ENCODE assay signal across 9 mouse cellular contexts in genomic region chr11:83418566-83418965, GRCm38 (mm10). TPM values are rescaled to one million over a fixed set of nuclear protein-coding genes. Genes with fewer than 3 reads are reported as not detected.
DNase-seq lines count a peak whose midpoint lies in the region; ATAC-seq lines count a peak whose summit lies in the region.
"Had no signal": no experiment of that assay in that cellular context is flagged by ENCODE, and none has a peak within 500 bp of the region (broad histone marks: within the 10 kb centered on the region; RNA-seq: fewer than 3 reads in every experiment).

No protein-coding gene starts in this region.

- H3K4me3 ChIP-seq in heart, embryonic 15.5 days = no peak overlapping the region
- H3K4me3 ChIP-seq in hindbrain, embryonic 12.5 days = peak overlapping the region; percentile 16; the same call in 1 of the 2 replicates
- no peak overlapping the region for H3K4me3 ChIP-seq in liver, embryonic 12.5 days

- no peak overlapping the region for H3K9ac ChIP-seq in heart, embryonic 15.5 days
- H3K9ac ChIP-seq in hindbrain, embryonic 12.5 days = 0 out of 2 replicates have a peak overlapping the region, but pooled peaks have one; percentile 8
- H3K9ac ChIP-seq in liver, embryonic 12.5 days = no peak overlapping the region

- 8% methylated on average over 38 of the region's 38 CpGs for WGBS in heart, embryonic 15.5 days
- WGBS in hindbrain, embryonic 12.5 days = 7% methylated on average over 38 of the region's 38 CpGs
- 5% methylated on average over 38 of the region's 38 CpGs for WGBS in liver, embryonic 12.5 days (ENCODE audit: insufficient replicate concordance)

- peaks cover 42% of the 10 kb centered on the region for H3K27me3 ChIP-seq in heart, embryonic 15.5 days
- peaks cover 56% of the 10 kb centered on the region for H3K27me3 ChIP-seq in hindbrain, embryonic 12.5 days
- H3K27me3 ChIP-seq in liver, embryonic 12.5 days (replicated peaks) = peaks cover 73% of the 10 kb centered on the region

- intact Hi-C loops in heart, postnatal 25 days (cut with DNase I) = no loop called here

- no peaks in the 10 kb centered on the region for H3K36me3 ChIP-seq in heart, embryonic 15.5 days
- H3K36me3 ChIP-seq in hindbrain, embryonic 12.5 days = no peaks in the 10 kb centered on the region
- no peaks in the 10 kb centered on the region for H3K36me3 ChIP-seq in liver, embryonic 12.5 days

- H3K4me2 ChIP-seq in heart, embryonic 15.5 days = peak overlapping the region; percentile 28
- peak overlapping the region; percentile 43 for H3K4me2 ChIP-seq in hindbrain, embryonic 12.5 days (replicated peaks)
- H3K4me2 ChIP-seq in liver, embryonic 12.5 days = peak overlapping the region; percentile 10; the same call in 1 of the 2 replicates

- no peaks in the 10 kb centered on the region for H3K9me3 ChIP-seq in heart, embryonic 15.5 days (replicated peaks)
- no peaks in the 10 kb centered on the region for H3K9me3 ChIP-seq in hindbrain, embryonic 12.5 days (replicated peaks)
- H3K9me3 ChIP-seq in liver, embryonic 12.5 days (replicated peaks) = no peaks in the 10 kb centered on the region

- no peak overlapping the region for H3K27ac ChIP-seq in heart, embryonic 15.5 days
- H3K27ac ChIP-seq in hindbrain, embryonic 12.5 days = no peak overlapping the region
- no peak overlapping the region for H3K27ac ChIP-seq in liver, embryonic 12.5 days

- H3K4me1 ChIP-seq in heart, embryonic 15.5 days (replicated peaks) = peaks cover 7% of the 10 kb centered on the region; the same call in 1 of the 2 replicates
- peaks cover 7% of the 10 kb centered on the region for H3K4me1 ChIP-seq in hindbrain, embryonic 12.5 days
- peaks cover 6% of the 10 kb centered on the region; the same call in 1 of the 2 replicates for H3K4me1 ChIP-seq in liver, embryonic 12.5 days

- DNase-seq in heart, postnatal 25 days (ENCODE audit: low spot score) = no peak
- DNase-seq in right cerebral cortex, postnatal 25 days = peak; percentile 77

- ATAC-seq in heart, embryonic 15.5 days (replicated peaks; ENCODE audit: insufficient number of reproducible peaks, insufficient read depth, low FRiP score, low read depth) = peak; percentile 47; the same call in 1 of the 2 replicates
- peak; percentile 49; the same call in 1 of the 2 replicates for ATAC-seq in common myeloid progenitor, adult 5-6 weeks (replicated peaks; ENCODE audit: low read depth, poor library complexity, severe bottlenecking)
- ATAC-seq in hindbrain, embryonic 12.5 days (ENCODE audit: low FRiP score) = peak; percentile 68
- ATAC-seq in liver, embryonic 12.5 days = no peak
- no peak for ATAC-seq in inflammation-experienced regulatory T-cells, adult 6 months
- ATAC-seq in activated CD4-positive, CD25-positive, alpha-beta regulatory T cell, adult 4 months = no peak

RNA-seq across cellular contexts. Expression of gene Rasl10b, which starts 9.6 kb away (rescaled TPM):
- polyA plus RNA-seq in heart, embryonic 15.5 days (2015; fragmentation: Nextera tagmentation; extraction: Ambion mirVana) = 8.1 and 9.7 TPM in 2 replicates
- total RNA-seq in heart, postnatal 25 days (2021) = 10 to 100 TPM; 49.6 to 60.1 TPM
- not detected in 2 replicates for total RNA-seq in common myeloid progenitor, adult 5-6 weeks (2017)
- 16.8 and 17.7 TPM in 2 replicates for polyA plus RNA-seq in hindbrain, embryonic 12.5 days (2016; fragmentation: Nextera tagmentation; extraction: Ambion mirVana)
- polyA plus RNA-seq in liver, embryonic 12.5 days (2016; fragmentation: Nextera tagmentation; extraction: Ambion mirVana) = 0.57 and 0.99 TPM in 2 replicates
- not detected for polyA plus RNA-seq in inflammation-experienced regulatory T-cells, adult 6 months (2017; shearing (Covaris generic))
- polyA plus RNA-seq in activated CD4-positive, CD25-positive, alpha-beta regulatory T cell, adult 4 months (2017; shearing (Covaris generic)) = not detected

RNA-seq across cellular contexts. Expression of gene Gas2l2, which starts 10.7 kb away (rescaled TPM):
- polyA plus RNA-seq in heart, embryonic 15.5 days (2015; fragmentation: Nextera tagmentation; extraction: Ambion mirVana) = 0.11 and 0.13 TPM in 2 replicates
- total RNA-seq in heart, postnatal 25 days (2021) = not detected
- total RNA-seq in common myeloid progenitor, adult 5-6 weeks (2017) = not detected in 2 replicates
- 0.59 and 0.76 TPM in 2 replicates for polyA plus RNA-seq in hindbrain, embryonic 12.5 days (2016; fragmentation: Nextera tagmentation; extraction: Ambion mirVana)
- not detected in 2 replicates for polyA plus RNA-seq in liver, embryonic 12.5 days (2016; fragmentation: Nextera tagmentation; extraction: Ambion mirVana)
- not detected for polyA plus RNA-seq in inflammation-experienced regulatory T-cells, adult 6 months (2017; shearing (Covaris generic))
- polyA plus RNA-seq in activated CD4-positive, CD25-positive, alpha-beta regulatory T cell, adult 4 months (2017; shearing (Covaris generic)) = not detected

RNA-seq across cellular contexts. Expression of gene 1700020L24Rik, which starts 18.9 kb away (rescaled TPM):
- 0.82 and 1.4 TPM in 2 replicates for polyA plus RNA-seq in heart, embryonic 15.5 days (2015; fragmentation: Nextera tagmentation; extraction: Ambion mirVana)
- not detected for total RNA-seq in heart, postnatal 25 days (2021)
- 4.6 and 9.0 TPM in 2 replicates for total RNA-seq in common myeloid progenitor, adult 5-6 weeks (2017)
- 0.30 and 0.45 TPM in 2 replicates for polyA plus RNA-seq in hindbrain, embryonic 12.5 days (2016; fragmentation: Nextera tagmentation; extraction: Ambion mirVana)
- polyA plus RNA-seq in liver, embryonic 12.5 days (2016; fragmentation: Nextera tagmentation; extraction: Ambion mirVana) = 0.22 and 0.70 TPM in 2 replicates
- 1 to 10 TPM in 1 of 3 experiments, under 1 TPM in 1, not detected in 1; 0.48 to 1.6 TPM for polyA plus RNA-seq in inflammation-experienced regulatory T-cells, adult 6 months (2017; shearing (Covaris generic))
- under 1 TPM; 0.71 to 0.92 TPM for polyA plus RNA-seq in activated CD4-positive, CD25-positive, alpha-beta regulatory T cell, adult 4 months (2017; shearing (Covaris generic))
- total RNA-seq: layer of hippocampus, postnatal 36 days had no signal

RNA-seq across cellular contexts. Expression of gene Mmp28, which starts 44.3 kb away (rescaled TPM):
- polyA plus RNA-seq in heart, embryonic 15.5 days (2015; fragmentation: Nextera tagmentation; extraction: Ambion mirVana) = 3.8 and 4.0 TPM in 2 replicates
- total RNA-seq in heart, postnatal 25 days (2021) = 1 to 10 TPM; 4.6 to 5.7 TPM
- 0.37 and 0.92 TPM in 2 replicates for total RNA-seq in common myeloid progenitor, adult 5-6 weeks (2017)
- polyA plus RNA-seq in hindbrain, embryonic 12.5 days (2016; fragmentation: Nextera tagmentation; extraction: Ambion mirVana) = 3.2 and 3.5 TPM in 2 replicates
- 0.24 and 0.31 TPM in 2 replicates for polyA plus RNA-seq in liver, embryonic 12.5 days (2016; fragmentation: Nextera tagmentation; extraction: Ambion mirVana)
- polyA plus RNA-seq in inflammation-experienced regulatory T-cells, adult 6 months (2017; shearing (Covaris generic)) = not detected
- not detected for polyA plus RNA-seq in activated CD4-positive, CD25-positive, alpha-beta regulatory T cell, adult 4 months (2017; shearing (Covaris generic))

RNA-seq across cellular contexts. Expression of gene Taf15, which starts 54.3 kb away (rescaled TPM):
- 8.8 and 10.5 TPM in 2 replicates for polyA plus RNA-seq in heart, embryonic 15.5 days (2015; fragmentation: Nextera tagmentation; extraction: Ambion mirVana)
- 10 to 100 TPM; 33.7 to 33.8 TPM for total RNA-seq in heart, postnatal 25 days (2021)
- total RNA-seq in common myeloid progenitor, adult 5-6 weeks (2017) = 41.6 and 73.3 TPM in 2 replicates
- polyA plus RNA-seq in hindbrain, embryonic 12.5 days (2016; fragmentation: Nextera tagmentation; extraction: Ambion mirVana) = 13.9 and 14.9 TPM in 2 replicates
- 5.7 and 6.1 TPM in 2 replicates for polyA plus RNA-seq in liver, embryonic 12.5 days (2016; fragmentation: Nextera tagmentation; extraction: Ambion mirVana)
- polyA plus RNA-seq in inflammation-experienced regulatory T-cells, adult 6 months (2017; shearing (Covaris generic)) = 10 to 100 TPM; 17.8 to 20.6 (median 19.4) TPM
- polyA plus RNA-seq in activated CD4-positive, CD25-positive, alpha-beta regulatory T cell, adult 4 months (2017; shearing (Covaris generic)) = 10 to 100 TPM; 10.8 to 12.5 TPM

Comparison
In these comparisons a context has a peak if more than half of its experiments do, and no peak if none do; other contexts are left out.
1. ATAC-seq: peak in heart, embryonic 15.5 days (single experiment), common myeloid progenitor, adult 5-6 weeks (single experiment) and hindbrain, embryonic 12.5 days (single experiment); none in liver, embryonic 12.5 days (single experiment), inflammation-experienced regulatory T-cells, adult 6 months (single experiment) and activated CD4-positive, CD25-positive, alpha-beta regulatory T cell, adult 4 months (single experiment).
2. Peak in every context shown above with its lines, with median percentiles within 50 percentile points of each other: H3K4me2 ChIP-seq.